In genomic region chr2:152093356-152093792, GRCm38 (mm10) we compare ENCODE assay signal across 9 mouse cellular contexts. TPM values are rescaled to one million over a fixed set of nuclear protein-coding genes. Genes with fewer than 3 reads are reported as not detected.
DNase-seq lines count a peak whose midpoint lies in the region; ATAC-seq and TF ChIP-seq lines count a peak whose summit lies in the region.
"Had no signal": no experiment of that assay in that cellular context is flagged by ENCODE, and none has a peak within 500 bp of the region (broad histone marks: within the 10 kb centered on the region; RNA-seq: fewer than 3 reads in every experiment).

No protein-coding gene starts in this region.

- no peak for DNase-seq in gastrocnemius, adult 2 months
- no peak for DNase-seq in gastrocnemius, postnatal 25 days
- peak; percentile 44 for DNase-seq in thymus, postnatal 4 days
- no peak for DNase-seq in thymus, postnatal 25 days
- no peak for DNase-seq in urinary bladder, postnatal 14 days (ENCODE audit: low spot score)
- no peak for DNase-seq in T-cell, adult 2 months (ENCODE audit: low spot score)

- peaks cover 15% of the 10 kb centered on the region for H3K4me1 ChIP-seq in hindbrain, embryonic 16.5 days (ENCODE audit: control insufficient read depth, insufficient read depth, low read depth, low read length)
- peaks cover 81% of the 10 kb centered on the region for H3K4me1 ChIP-seq in midbrain, embryonic 13.5 days (replicated peaks)

- no peak for TF ChIP-seq CTCF in gastrocnemius, adult 2 months (IDR thresholded peaks at IDR 0.05)

- H3K9ac ChIP-seq in hindbrain, embryonic 16.5 days (ENCODE audit: low read depth, low read length): peak overlapping the region; percentile 52
- 0 out of 2 replicates have a peak overlapping the region, but pooled peaks have one; percentile 34 for H3K9ac ChIP-seq in midbrain, embryonic 13.5 days (replicated peaks)

- peak overlapping the region; percentile 57 for H3K4me3 ChIP-seq in gastrocnemius, adult 2 months
- H3K4me3 ChIP-seq in hindbrain, embryonic 16.5 days (ENCODE audit: low read length): peak overlapping the region; percentile 39
- H3K4me3 ChIP-seq in midbrain, embryonic 13.5 days (replicated peaks): peak overlapping the region; percentile 29

- peak; percentile 18; the same call in 1 of the 2 replicates for ATAC-seq in hindbrain, embryonic 16.5 days
- ATAC-seq in midbrain, embryonic 13.5 days: peak; percentile 7; the same call in 1 of the 2 replicates

- WGBS in hindbrain, embryonic 16.5 days: 5% methylated on average over 49 of the region's 60 CpGs
- WGBS in midbrain, embryonic 13.5 days: 2% methylated on average over 55 of the region's 60 CpGs

- no peak overlapping the region for H3K27ac ChIP-seq in gastrocnemius, adult 2 months
- H3K27ac ChIP-seq in hindbrain, embryonic 16.5 days (ENCODE audit: low read depth, low read length): no peak overlapping the region
- H3K27ac ChIP-seq in midbrain, embryonic 13.5 days: peak overlapping the region; percentile 14

- H3K9me3 ChIP-seq in hindbrain, embryonic 16.5 days (ENCODE audit: control insufficient read depth, low read length): no peaks in the 10 kb centered on the region
- no peaks in the 10 kb centered on the region for H3K9me3 ChIP-seq in midbrain, embryonic 13.5 days

- intact Hi-C loops in gastrocnemius, adult 2 months (cut with DNase I): no loop called here

- H3K36me3 ChIP-seq in hindbrain, embryonic 16.5 days (ENCODE audit: control insufficient read depth, insufficient read depth, low read length): no peaks in the 10 kb centered on the region
- peaks cover 36% of the 10 kb centered on the region for H3K36me3 ChIP-seq in midbrain, embryonic 13.5 days

- H3K27me3 ChIP-seq in hindbrain, embryonic 16.5 days (replicated peaks; ENCODE audit: control insufficient read depth, insufficient read depth, low read length): peaks cover 8% of the 10 kb centered on the region
- H3K27me3 ChIP-seq in midbrain, embryonic 13.5 days: peaks cover 30% of the 10 kb centered on the region

- peak overlapping the region; percentile 53 for H3K4me2 ChIP-seq in hindbrain, embryonic 16.5 days (ENCODE audit: low read length)
- peak overlapping the region; percentile 46 for H3K4me2 ChIP-seq in midbrain, embryonic 13.5 days (replicated peaks)

RNA-seq across cellular contexts. Expression of gene Srxn1, which starts 11.9 kb away (rescaled TPM):
- 10 to 100 TPM; 24.3 to 28.7 TPM for total RNA-seq in gastrocnemius, adult 2 months (2021)
- 10 to 100 TPM; 18.8 to 24.8 TPM for total RNA-seq in gastrocnemius, postnatal 25 days (2021)
- polyA plus RNA-seq in hindbrain, embryonic 16.5 days (2015; fragmentation: Nextera tagmentation; extraction: Ambion mirVana): 28.6 and 32.1 TPM in 2 replicates
- 13.4 and 14.9 TPM in 2 replicates for polyA plus RNA-seq in midbrain, embryonic 13.5 days (2015; fragmentation: Nextera tagmentation; extraction: Ambion mirVana)
- total RNA-seq: CH12.LX had no signal

RNA-seq across cellular contexts. Expression of gene Scrt2, which starts 12.0 kb away (rescaled TPM):
- total RNA-seq in gastrocnemius, adult 2 months (2021): not detected
- not detected for total RNA-seq in gastrocnemius, postnatal 25 days (2021)
- 7.6 and 8.0 TPM in 2 replicates for polyA plus RNA-seq in hindbrain, embryonic 16.5 days (2015; fragmentation: Nextera tagmentation; extraction: Ambion mirVana)
- 16.3 and 20.0 TPM in 2 replicates for polyA plus RNA-seq in midbrain, embryonic 13.5 days (2015; fragmentation: Nextera tagmentation; extraction: Ambion mirVana)
- total RNA-seq: CH12.LX had no signal

RNA-seq across cellular contexts. Expression of gene Tcf15, which starts 50.0 kb away (rescaled TPM):
- 10 to 100 TPM; 14.9 to 22.8 TPM for total RNA-seq in gastrocnemius, adult 2 months (2021)
- 10 to 100 TPM; 11.2 to 12.4 TPM for total RNA-seq in gastrocnemius, postnatal 25 days (2021)
- polyA plus RNA-seq in hindbrain, embryonic 16.5 days (2015; fragmentation: Nextera tagmentation; extraction: Ambion mirVana): 1.3 TPM in 2 replicates
- polyA plus RNA-seq in midbrain, embryonic 13.5 days (2015; fragmentation: Nextera tagmentation; extraction: Ambion mirVana): 1.0 and 1.8 TPM in 2 replicates
- total RNA-seq: CH12.LX had no signal
